Mouse (Mus musculus) liver, embryonic 12.5 days (tissue): ENCODE measurements around the gene Atad1. TPM values are rescaled to one million over a fixed set of nuclear protein-coding genes. Genes with fewer than 3 reads are reported as not detected.
A peak's percentile ranks its signal among the peaks of the same experiment; 100 is the strongest.

Experiments
- ATAC-seq: fragments of 200-750 bp; cut with Nextera tagmentation; 2 replicates; pipeline ENCODE4 v1.8.0; 2017; ENCODE audit warnings: moderate number of reproducible peaks, mild to moderate bottlenecking, moderate library complexity
- H3K27ac ChIP-seq: fragments of 300-500 bp; sonication (generic); 2 replicates; pipeline ENCODE4 v1.5.1; 2016; ENCODE audit warnings: mild to moderate bottlenecking
- H3K27me3 ChIP-seq: fragments of 300-500 bp; sonication (generic); replicated peaks from 2 replicates; pipeline ENCODE4 v1.6.1; 2016; ENCODE audit warnings: mild to moderate bottlenecking, moderate library complexity
- H3K36me3 ChIP-seq: fragments of 300-500 bp; sonication (generic); 2 replicates; pipeline ENCODE4 v1.6.1; 2016; ENCODE audit warnings: mild to moderate bottlenecking, moderate library complexity
- H3K4me1 ChIP-seq: fragments of 300-500 bp; sonication (generic); 2 replicates; pipeline ENCODE4 v1.6.1; 2016
- H3K4me2 ChIP-seq: fragments of 300-500 bp; sonication (generic); 2 replicates; pipeline ENCODE4 v1.6.1; 2016; ENCODE audit warnings: mild to moderate bottlenecking, moderate library complexity
- H3K4me3 ChIP-seq: fragments of 300-500 bp; sonication (generic); 2 replicates; pipeline ENCODE4 v1.5.1; 2016; ENCODE audit warnings: mild to moderate bottlenecking, moderate library complexity
- H3K9ac ChIP-seq: fragments of 300-500 bp; sonication (generic); 2 replicates; pipeline ENCODE4 v1.6.1; 2016; ENCODE audit warnings: mild to moderate bottlenecking, moderate library complexity
- H3K9me3 ChIP-seq: fragments of 300-500 bp; sonication (generic); replicated peaks from 2 replicates; pipeline ENCODE4 v1.6.1; 2016; ENCODE audit warnings: mild to moderate bottlenecking, moderate library complexity
- WGBS: fragments of 180-500 bp; shearing (Covaris S2); methylation state at CpG from one replicate; pipeline ENCODE4 v1.1.7; 2016; ENCODE audit not compliant: insufficient replicate concordance; 5-methylcytosine and 5-hydroxymethylcytosine counted together
- polyA plus RNA-seq: library from polyadenylated mRNA; unstranded; fragments of >200 nt; fragmentation: Nextera tagmentation; extraction: Ambion mirVana; gene quantifications from 2 replicates; pipeline ENCODE4 v1.2.1, GENCODE M21; 2016

Atad1 gene
- polyA plus RNA-seq, 1 experiment from 2014 or later: 32.3 TPM

- Histone ChIP-seq H3K27ac (peak overlapping the region; percentile 93), H3K9me3 (no peaks in the 10 kb centered on the region), H3K9ac (peak overlapping the region; percentile 97), H3K36me3 (peaks cover under 1% of the 10 kb centered on the region; the same call in 1 of the 2 replicates), H3K4me3 (peak overlapping the region; percentile 96), H3K27me3 (peaks cover 8% of the 10 kb centered on the region; the same call in 1 of the 2 replicates), H3K4me2 (peak overlapping the region; percentile 94), H3K4me1 (peaks cover 46% of the 10 kb centered on the region)
- ATAC-seq: no peak
- 1% methylated on average over 59 of the region's 69 CpGs for whole genome bisulfite sequencing
Measured at GRCm38 (mm10) chr19:32757831-32758792, 18.5 kb upstream of the Atad1 start.

GRCm38 (mm10) chr19:32756900-32757725 lies 17.5 kb upstream of the Atad1 start, which contains the start of gene Pten:
Gene Pten, plus strand, starts transcription at chr19:32757497.
- no peaks in the 10 kb centered on the region for H3K36me3 ChIP-seq
- peak within 1 kb of the TSS; percentile 94 for H3K4me2 ChIP-seq
- WGBS: 2% methylated on average over 73 of the region's 77 CpGs
- peak within 1 kb of the TSS; percentile 97 for H3K9ac ChIP-seq
- peak within 1 kb of the TSS; percentile 93 for H3K27ac ChIP-seq
- H3K27me3 ChIP-seq: peaks cover 9% of the 10 kb centered on the region; the same call in 1 of the 2 replicates
- no peaks in the 10 kb centered on the region for H3K9me3 ChIP-seq
- H3K4me3 ChIP-seq: peak within 1 kb of the TSS; percentile 96
- H3K4me1 ChIP-seq: peaks cover 42% of the 10 kb centered on the region
- ATAC-seq: peak; percentile 90

GRCm38 (mm10) chr19:32756636-32756899 lies 17.0 kb upstream of the Atad1 start:
- Histone ChIP-seq H3K27me3 (peaks cover 9% of the 10 kb centered on the region; the same call in 1 of the 2 replicates), H3K4me2 (peak overlapping the region; percentile 94), H3K9me3 (no peaks in the 10 kb centered on the region), H3K4me1 (peaks cover 42% of the 10 kb centered on the region), H3K4me3 (peak overlapping the region; percentile 96), H3K36me3 (no peaks in the 10 kb centered on the region), H3K27ac (peak overlapping the region; percentile 93), H3K9ac (peak overlapping the region; percentile 75)
- ATAC-seq: no peak
- WGBS: under 1% methylated on average over 14 of the region's 14 CpGs

- Histone ChIP-seq H3K9me3 (no peaks in the 10 kb centered on the region), H3K27me3 (peaks cover 9% of the 10 kb centered on the region; the same call in 1 of the 2 replicates), H3K9ac (peak overlapping the region; percentile 75), H3K36me3 (no peaks in the 10 kb centered on the region), H3K4me2 (peak overlapping the region; percentile 94), H3K4me3 (peak overlapping the region; percentile 96), H3K4me1 (peaks cover 39% of the 10 kb centered on the region), H3K27ac (peak overlapping the region; percentile 93)
- under 1% methylated on average over 53 of the region's 53 CpGs for WGBS
- ATAC-seq: peak; percentile 75
Measured at GRCm38 (mm10) chr19:32755792-32756635, 16.4 kb upstream of the Atad1 start.

GRCm38 (mm10) chr19:32755104-32755791 lies 15.7 kb upstream of the Atad1 start:
- no peaks in the 10 kb centered on the region for H3K36me3 ChIP-seq

GRCm38 (mm10) chr19:32754188-32755000 lies 14.8 kb upstream of the Atad1 start:
- no peak overlapping the region for H3K4me3 ChIP-seq
- no peak for ATAC-seq
- no peak overlapping the region for H3K9ac ChIP-seq
- H3K9me3 ChIP-seq: no peaks in the 10 kb centered on the region
- H3K4me1 ChIP-seq: peaks cover 25% of the 10 kb centered on the region
- H3K4me2 ChIP-seq: peak overlapping the region; percentile 94
- no peaks in the 10 kb centered on the region for H3K36me3 ChIP-seq
- 42% methylated on average over 15 of the region's 15 CpGs for WGBS
- H3K27ac ChIP-seq: no peak overlapping the region
- peaks cover 9% of the 10 kb centered on the region; the same call in 1 of the 2 replicates for H3K27me3 ChIP-seq

More at GRCm38 (mm10) chr19:32755104-32755791, 15.7 kb upstream of the Atad1 start:
- H3K9me3 ChIP-seq: no peaks in the 10 kb centered on the region
- no peak for ATAC-seq
- peaks cover 32% of the 10 kb centered on the region for H3K4me1 ChIP-seq
- H3K27ac ChIP-seq: peak overlapping the region; percentile 93; the same call in 1 of the 2 replicates
- peaks cover 9% of the 10 kb centered on the region; the same call in 1 of the 2 replicates for H3K27me3 ChIP-seq
- peak overlapping the region; percentile 75 for H3K9ac ChIP-seq
- 8% methylated on average over 12 of the region's 12 CpGs for WGBS
- H3K4me2 ChIP-seq: peak overlapping the region; percentile 94
- H3K4me3 ChIP-seq: peak overlapping the region; percentile 96

- no peak for ATAC-seq
- Histone ChIP-seq H3K4me2 (no peak overlapping the region), H3K27ac (no peak overlapping the region), H3K4me3 (no peak overlapping the region), H3K9me3 (no peaks in the 10 kb centered on the region), H3K4me1 (peaks cover 18% of the 10 kb centered on the region), H3K9ac (no peak overlapping the region), H3K36me3 (no peaks in the 10 kb centered on the region), H3K27me3 (peaks cover 9% of the 10 kb centered on the region; the same call in 1 of the 2 replicates)
- WGBS: 76% methylated on average over 3 of the region's 3 CpGs
Measured at GRCm38 (mm10) chr19:32753386-32753785, 13.8 kb upstream of the Atad1 start.

GRCm38 (mm10) chr19:32752357-32752756 lies 12.8 kb upstream of the Atad1 start:
- no peak overlapping the region for H3K4me3 ChIP-seq

GRCm38 (mm10) chr19:32749425-32749824 lies 9.8 kb upstream of the Atad1 start:
- H3K4me2 ChIP-seq: no peak overlapping the region
- H3K4me3 ChIP-seq: no peak overlapping the region
- no peak overlapping the region for H3K9ac ChIP-seq
- WGBS: 29% methylated on average over 6 of the region's 6 CpGs
- H3K27ac ChIP-seq: no peak overlapping the region
- 0 out of 2 replicates have a peak, but pooled peaks cover 2% of the 10 kb centered on the region for H3K4me1 ChIP-seq
- H3K9me3 ChIP-seq: no peaks in the 10 kb centered on the region
- no peak for ATAC-seq
- H3K27me3 ChIP-seq: peaks cover 6% of the 10 kb centered on the region; the same call in 1 of the 2 replicates
- no peaks in the 10 kb centered on the region for H3K36me3 ChIP-seq

More at GRCm38 (mm10) chr19:32752357-32752756, 12.8 kb upstream of the Atad1 start:
- Histone ChIP-seq H3K27ac (no peak overlapping the region), H3K9me3 (no peaks in the 10 kb centered on the region), H3K36me3 (no peaks in the 10 kb centered on the region), H3K27me3 (peaks cover 9% of the 10 kb centered on the region; the same call in 1 of the 2 replicates), H3K9ac (no peak overlapping the region), H3K4me2 (no peak overlapping the region), H3K4me1 (peaks cover 18% of the 10 kb centered on the region)
- 74% methylated on average over 6 of the region's 6 CpGs for WGBS
- no peak for ATAC-seq
